Mouse (Mus musculus) c-Kit-negative CD71-positive TER-119-positive erythroid progenitor cells, embryonic 14.5 days (primary cell): Measurements from ENCODE around the gene Olfr32.
"Not testable (repeated sequence)": the region's sequence is repeated elsewhere in the genome, so short reads cannot be mapped to it uniquely, and the experiment has no call there.

Experiments used
- DNase-seq: peaks from one replicate; pipeline ENCODE4 v3.0.0-alpha.2; 2013; ENCODE audit warnings: low read depth, low spot score

The Olfr32 gene

DNA sequence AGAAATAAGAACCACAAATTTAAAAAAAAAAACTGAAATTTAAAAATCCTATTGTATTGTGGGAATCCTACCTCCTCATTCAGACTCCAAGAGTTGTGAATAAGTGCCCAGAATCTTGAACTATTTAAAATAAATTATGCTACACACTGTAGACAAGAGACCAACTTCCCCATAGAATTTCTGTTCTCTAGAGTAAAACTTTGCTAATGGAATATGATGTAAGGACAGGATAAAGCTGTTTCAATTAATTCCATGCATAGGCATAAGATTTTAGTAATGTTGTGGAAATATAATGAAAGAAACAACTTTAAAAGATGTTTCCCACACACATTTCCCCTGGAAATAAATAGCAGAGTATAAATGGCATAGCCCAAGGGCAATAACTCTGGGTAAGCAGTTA lies at the start of gene Olfr32:
Gene Olfr32 (minus strand): TSS at position 101 of the 400 bp plus-strand sequence.
- DNase-seq: no peak

DNA sequence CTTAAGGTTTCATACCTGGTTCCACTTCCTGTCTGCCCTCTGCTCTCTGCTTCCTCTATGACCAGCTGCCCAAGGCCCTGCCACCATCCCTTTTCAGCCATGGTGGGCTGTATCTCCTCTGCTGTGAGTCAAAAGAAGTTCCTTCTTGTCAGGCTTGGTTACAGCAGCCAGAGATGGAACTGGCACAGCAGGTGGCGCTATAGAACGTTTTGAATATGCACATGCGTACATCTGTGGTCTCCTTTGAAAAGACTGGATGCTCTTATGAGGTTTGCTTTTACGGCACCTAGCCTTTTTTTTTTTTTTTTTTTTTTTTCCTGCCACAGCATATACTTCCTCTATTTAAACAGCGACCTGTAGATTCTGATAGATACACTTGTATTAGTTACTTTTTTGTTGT lies 45.0 kb upstream of the Olfr32 start:
- DNase-seq: not testable (repeated sequence)

DNA sequence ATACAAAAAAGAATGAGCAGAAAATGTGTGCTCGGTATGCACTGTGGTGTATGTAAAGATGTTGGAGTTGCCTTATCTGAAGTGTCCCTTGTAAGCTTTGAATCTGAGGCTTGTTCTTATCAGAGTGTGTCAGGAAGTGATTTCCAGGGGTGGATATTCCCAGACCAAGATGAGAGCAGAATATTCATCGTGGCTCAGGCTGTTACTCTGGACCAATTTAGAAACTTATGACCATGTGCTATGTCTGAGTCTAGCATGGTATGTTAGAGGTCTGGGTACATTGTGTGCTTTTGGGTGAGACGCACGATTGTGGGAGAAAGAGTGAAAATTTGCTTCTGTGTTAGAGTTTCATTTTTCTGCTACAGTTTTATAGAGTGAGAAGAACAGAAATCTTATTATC lies 44.0 kb upstream of the Olfr32 start:
- not testable (repeated sequence) for DNase-seq

DNA sequence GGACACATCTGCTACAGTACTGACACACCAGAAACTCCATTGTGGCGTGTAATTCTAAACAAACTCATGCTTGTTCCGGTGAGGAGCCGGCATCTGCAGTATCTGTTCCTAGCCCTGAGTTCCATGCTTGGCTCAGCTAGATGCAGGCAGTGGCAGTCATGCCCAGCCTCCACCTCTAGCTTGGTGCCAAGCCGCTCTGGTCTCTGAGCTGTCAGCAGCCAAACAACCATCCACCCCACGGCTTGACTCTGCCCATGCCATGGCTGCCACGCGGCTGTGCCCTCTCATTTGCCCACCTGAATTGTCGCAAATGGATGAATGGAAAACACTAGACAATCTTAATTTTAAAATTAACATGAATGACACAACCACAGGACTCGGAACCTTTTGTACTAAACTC lies 11.8 kb upstream of the Olfr32 start:
- no peak for DNase-seq

DNA sequence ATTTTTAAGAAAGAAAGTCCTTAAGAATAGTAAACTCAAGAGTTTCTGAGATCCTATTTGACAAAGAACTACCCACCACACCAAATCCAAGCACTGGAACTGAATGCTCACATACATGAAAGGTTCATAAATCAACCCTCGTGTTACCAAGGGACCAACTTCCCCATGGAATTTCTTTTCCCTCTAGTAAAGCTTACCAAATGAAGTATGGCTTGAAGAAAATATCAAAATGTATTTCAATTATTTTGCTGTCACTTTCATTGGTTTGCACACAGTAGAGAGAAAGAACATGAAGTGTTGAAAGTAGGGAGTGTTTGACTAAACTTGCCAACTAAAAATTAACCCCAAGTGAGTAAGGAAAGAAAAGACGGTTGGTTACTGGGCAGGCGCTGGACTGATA lies 10.9 kb upstream of the Olfr32 start, which contains the start of gene Olfr1270:
Gene Olfr1270 (minus strand): TSS at position 101 of the 400 bp plus-strand sequence.
- no peak for DNase-seq

DNA sequence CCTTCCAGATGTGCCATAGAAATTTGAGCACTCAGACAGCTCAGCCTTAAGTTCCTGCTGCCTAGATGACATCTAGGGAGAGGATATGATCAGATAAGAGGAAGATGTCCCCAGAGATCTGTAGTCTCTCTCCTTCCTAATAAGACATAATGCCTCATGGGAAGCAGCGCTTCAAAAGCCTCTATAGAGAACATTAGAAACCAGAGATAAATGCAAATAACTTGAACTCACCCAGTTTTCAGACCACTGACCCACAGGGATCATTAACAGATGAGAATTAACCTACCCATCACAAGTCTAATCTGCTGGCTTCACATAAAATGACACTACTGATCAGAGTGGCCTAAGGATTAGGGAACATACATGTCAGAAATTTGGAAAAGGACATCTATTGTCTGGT lies 20.8 kb downstream of the Olfr32 start, which contains the start of gene Olfr1269:
Gene Olfr1269 (minus strand): TSS at position 101 of the 400 bp plus-strand sequence.
- no peak for DNase-seq
